Mouse (Mus musculus) cerebellum, adult 18-20 months (tissue): ENCODE results near the gene Mgmt.
A peak's percentile ranks its signal among the peaks of the same experiment; 100 is the strongest.

Source experiments
- DNase-seq, 2 experiments: peaks; one replicate each; pipeline ENCODE4 v3.0.0; 2021

The Mgmt gene

DNA sequence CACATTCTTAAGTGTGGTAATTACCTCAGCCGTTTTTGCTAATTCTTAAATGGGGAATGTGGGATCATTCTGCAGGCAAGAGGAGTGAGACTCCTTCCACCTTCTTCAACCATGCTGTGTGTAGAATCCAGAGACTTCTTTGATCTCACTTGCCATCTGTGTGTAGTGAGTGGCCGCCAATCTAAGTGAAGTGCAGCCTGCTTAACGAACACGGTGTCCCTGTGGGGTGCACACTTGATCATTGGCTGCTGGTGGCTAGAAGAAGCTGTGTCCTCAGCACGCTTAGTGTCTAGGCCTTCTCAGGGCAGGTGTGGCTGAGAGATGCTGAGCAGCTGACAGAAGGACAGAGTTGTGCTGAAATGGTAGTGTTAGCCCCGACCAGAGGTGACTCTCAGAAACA, 113.9 kb downstream of the Mgmt start:
- DNase-seq: no peak

DNA sequence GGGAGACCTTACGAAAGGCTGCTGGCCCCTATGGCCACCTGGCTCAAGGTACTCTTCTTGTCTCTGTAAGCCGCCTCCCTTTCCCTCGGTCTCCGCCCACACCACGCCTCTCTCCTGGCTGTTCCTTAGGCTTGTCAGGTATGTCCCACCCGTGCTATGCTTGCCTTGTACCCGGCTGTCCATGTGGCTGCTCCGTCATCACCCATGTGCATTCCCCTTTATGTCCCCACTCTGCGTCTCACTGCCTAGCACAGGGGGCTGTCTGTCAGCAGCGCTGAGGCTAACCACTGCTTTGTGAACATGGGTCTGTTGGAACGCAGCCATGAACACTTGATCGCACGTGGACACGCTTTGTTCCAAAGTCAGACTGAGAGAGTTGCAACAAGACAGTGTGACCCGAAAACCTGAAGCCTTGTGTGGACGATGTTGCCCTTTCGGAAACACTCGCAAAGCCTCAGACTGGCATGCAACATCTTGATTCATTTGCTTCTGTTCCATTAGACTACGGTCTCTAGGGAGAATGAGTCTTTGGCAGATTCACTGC, 115.4 kb downstream of the Mgmt start:
- no peak for DNase-seq

DNA sequence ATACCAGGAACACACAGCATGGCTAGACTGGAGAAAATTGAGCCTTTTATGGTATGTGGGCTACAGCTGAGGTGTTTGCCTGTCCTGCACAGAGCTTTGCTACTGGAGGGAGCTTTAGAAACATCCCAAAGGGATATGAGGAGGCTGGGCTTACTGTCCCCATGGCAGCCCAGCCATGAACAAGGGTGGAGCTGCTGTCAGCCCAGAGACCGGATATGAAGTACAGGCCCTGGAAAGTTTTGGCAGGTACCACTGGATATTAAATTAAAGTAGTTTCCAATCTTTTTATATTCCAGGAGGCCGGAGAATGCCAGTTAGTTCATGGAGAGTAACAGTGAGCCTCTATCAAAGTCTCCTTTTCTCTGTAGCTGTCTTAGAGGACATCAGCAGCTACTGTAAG, 116.0 kb downstream of the Mgmt start:
- DNase-seq: no peak

DNA sequence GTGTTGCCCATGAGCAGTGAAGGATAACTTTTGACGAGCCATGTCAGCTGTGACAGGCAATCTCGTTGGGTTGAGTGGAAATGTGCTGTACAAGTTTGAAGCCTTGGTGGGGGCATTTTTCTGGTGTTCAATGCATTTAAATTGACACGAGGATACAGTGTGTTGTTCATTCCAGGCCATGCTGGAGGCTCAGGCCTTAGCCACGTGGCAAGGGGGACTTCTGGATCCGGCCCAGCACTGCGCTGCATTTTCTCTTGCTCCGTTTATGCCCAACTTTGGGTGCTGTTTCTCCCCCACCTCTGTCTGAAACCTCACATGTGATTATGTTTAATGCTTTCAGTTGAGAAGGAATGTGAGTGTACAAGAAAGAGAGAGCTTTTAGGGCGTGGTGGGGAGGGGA, 118.3 kb downstream of the Mgmt start:
- no peak for DNase-seq

DNA sequence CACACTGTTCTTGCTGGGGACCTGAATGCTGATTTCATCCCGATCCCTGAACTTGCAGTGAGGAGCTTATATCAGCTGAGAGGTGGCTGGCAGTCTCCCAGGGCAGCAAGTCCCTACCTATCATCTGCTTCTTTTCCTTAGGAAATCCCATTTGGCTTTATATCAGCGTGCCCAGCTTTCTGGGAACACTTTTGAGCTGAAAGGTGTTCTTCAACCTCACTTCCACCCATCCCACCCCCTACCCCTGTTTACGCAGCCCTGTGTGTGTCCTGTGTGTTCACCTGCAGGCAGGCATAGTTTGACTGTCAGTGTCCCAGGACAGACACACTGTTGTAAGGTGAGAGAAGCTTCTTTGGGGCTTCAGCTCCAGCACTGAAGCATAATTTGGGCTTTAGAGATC, 119.0 kb downstream of the Mgmt start:
- no peak for DNase-seq

DNA sequence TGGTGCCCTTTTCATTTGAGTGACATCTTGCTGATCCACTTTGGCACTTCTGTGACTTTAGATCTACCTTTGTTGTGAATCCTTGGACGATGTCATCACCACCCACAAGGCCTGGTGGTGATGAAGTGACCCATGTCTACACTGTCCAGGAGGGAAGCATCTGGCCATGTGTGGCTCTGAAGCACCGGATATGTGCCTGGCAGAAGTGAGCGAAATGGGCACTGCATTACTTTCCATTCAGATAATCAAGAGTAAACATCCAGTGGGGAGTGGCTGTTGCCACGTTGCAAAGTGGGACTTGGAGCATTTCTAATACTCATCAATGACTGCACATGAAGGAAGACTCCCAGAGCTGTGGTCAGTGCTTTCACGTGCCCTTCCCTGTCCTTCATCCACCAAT, 124.2 kb downstream of the Mgmt start:
- DNase-seq: no peak

DNA sequence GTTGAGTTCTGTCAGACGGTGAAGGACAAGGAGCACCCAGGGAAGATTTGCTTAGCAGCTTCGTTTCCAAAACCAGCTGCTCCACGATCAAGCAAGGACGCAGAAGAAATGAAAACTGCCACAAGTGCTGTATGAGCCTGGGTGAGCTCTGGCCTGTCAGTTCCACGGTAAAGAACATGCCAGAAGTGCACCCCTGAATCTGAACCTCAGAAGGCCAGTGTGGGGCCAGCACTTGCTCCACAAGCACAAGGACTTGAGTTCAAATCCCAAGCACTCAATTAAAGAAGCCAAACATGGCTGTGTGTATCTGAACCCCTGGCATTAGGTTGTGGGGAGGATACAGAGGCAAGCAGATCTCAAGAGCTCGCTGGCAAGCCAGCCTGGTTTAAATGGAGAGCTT, 125.8 kb downstream of the Mgmt start:
- no peak for DNase-seq

DNA sequence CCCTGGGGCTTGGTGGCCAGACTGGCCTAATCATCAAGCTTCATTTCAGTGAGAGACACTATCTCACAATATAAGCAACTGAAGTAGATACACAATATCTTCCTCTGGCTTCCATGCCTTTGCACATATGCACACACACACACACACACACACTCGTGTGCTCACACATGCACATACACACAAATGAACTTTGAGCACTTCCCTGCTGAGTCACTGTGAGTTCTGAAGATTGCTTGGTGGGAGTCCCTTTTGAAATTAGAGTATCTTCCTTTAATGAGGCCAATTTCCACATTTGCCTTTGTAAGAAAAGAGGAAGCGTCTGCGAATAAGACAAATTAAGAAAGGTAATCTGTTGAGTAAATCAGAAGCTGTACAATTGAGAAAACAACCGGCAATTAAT, 136.4 kb downstream of the Mgmt start:
- DNase-seq: no peak

DNA sequence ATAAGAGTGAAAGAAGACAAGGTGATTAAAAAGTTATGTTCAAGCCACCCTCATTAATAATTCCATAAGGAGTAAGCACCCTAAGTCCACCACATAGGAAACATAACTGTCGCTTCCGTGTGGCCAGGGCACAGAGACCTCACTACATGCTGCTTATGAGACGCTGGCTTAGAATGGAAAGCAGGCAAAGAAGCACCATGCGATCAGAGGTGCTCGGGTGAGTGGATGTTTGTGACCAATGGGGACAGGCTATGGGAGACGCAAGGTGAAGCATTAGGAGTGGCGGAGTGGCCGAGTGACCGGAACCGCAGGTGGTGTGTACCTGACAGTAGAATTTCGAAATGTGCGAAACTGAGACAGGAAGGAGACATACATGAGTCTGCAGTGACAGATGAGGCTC, 138.8 kb downstream of the Mgmt start:
- DNase-seq: no peak

DNA sequence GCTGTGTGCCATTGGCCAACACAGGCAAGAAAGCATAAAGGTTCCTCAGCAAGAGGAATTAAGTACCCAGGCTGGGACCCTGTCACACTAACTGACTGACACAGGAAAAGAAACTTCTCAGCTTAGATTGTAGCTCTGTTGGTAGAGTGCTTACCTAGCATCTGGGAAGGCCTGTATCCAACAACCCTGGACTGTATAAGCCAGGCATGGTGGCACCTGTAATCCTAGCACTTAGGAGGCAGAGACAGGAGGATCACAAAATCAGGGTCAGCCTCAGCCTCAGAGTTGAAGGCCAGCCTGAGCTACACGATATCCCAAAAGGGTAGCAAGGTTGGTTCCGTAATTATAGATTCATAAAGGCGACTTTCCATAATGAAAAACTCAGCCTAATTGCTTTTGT, 140.6 kb downstream of the Mgmt start:
- no peak for DNase-seq

DNA sequence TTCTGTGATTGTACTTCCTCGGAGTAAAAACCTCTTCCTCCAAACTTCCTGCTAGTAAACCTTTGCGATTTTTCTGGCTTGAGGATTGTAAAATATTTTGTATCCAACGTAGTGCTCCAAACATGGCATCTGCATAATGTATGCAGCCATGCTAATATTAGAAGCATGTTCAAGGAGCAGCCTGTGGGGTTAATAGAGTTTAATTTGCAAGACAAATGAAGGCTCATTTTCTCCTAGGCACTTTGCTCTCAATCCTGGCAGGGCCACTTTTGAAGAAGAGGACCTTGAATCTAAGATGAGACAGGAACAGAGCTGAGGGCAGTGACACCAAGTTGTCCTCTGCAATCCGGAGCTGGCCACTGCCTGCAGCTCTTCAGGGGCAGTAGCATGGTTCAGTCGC, 141.5 kb downstream of the Mgmt start:
- DNase-seq: no peak

DNA sequence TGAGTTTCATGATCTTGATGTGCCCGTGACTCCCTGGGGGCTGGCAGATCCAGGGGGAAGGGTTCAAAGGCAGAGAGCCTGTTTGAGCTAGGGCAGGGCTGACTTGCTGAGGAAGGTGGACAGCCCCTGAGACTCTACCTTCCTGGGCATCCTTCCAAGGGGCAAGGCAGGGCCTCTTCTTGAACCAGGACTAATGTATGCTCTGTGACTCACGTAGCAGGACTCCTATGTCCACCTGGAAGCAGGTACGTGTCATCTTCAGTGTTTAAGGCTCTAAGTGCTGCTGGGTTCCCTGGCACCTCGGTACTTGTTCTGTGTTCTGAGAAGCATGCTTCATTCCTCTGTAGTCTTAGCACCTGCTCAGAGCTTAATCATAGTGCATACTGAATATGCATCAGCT, 143.1 kb downstream of the Mgmt start:
- DNase-seq: no peak

DNA sequence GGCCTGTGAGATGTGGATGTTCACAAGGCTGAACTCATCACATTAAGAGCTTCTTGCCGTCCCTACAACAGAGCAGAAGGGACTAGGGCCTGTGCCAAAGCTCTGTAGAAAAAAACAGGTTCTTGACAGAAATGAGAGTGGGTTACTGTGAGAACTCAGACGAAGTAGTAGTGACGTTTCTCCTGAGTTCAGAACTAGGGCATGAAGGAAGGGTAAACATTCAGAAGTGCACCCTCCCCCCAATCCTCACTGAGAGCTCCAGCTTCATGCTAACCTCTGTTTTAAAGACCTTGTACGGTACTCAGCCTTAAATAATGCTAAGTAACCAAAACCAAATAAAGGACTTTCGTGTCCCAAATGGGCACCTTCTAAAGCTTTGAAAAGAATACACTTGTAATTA, 143.5 kb downstream of the Mgmt start:
- DNase-seq: no peak

DNA sequence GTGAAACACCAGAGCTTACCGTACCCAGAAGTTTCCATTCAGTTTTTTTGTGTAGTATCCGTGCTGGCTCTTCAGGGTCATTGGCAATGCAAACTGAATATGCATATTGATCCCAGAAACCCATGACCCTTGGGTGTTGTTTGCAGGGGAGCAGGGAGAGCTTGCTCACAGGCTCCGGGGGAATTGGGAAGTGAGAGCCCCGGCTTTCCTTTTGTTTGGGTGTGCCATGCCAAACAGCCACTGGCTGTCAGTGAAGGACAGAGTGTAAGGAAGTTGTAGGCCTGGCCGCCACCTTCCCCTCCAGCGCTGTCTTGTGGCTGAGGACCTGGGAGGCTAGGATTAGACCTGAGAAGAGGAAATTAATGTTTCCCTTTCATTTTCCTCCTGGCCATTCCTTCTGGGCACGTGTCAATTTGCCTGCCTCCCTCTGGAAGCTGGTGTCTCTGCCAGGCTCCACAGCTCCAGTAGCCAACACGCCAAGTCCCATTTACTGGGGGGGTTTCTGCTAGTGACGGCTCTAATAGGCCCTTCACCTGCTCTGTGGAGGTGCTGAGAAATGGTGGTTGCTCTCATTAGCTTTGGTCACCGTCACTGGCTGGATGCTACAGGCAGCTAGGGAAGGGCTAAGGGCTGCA, 144.0 kb downstream of the Mgmt start:
- peak in 1 of 2 experiments; percentile 5 for DNase-seq

DNA sequence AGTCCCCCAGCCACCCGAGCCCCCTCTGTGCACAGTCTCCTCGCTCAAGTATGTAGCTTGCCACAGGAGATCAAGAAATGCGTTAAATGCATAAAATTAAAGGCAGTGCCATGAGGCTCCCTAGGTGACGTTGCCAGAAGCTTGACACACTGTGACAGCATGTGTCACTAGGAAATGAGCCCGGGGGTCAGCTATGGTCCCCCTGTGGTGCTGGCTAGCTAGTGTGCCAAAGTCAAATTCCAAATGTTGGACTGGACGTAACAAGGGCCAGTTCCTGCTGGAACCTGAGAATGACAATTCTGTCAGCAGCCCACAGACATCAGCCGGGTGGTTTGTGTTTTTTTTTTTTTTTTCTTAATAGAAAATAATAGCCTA, 144.5 kb downstream of the Mgmt start:
- peak; percentile 4 to 6 for DNase-seq

DNA sequence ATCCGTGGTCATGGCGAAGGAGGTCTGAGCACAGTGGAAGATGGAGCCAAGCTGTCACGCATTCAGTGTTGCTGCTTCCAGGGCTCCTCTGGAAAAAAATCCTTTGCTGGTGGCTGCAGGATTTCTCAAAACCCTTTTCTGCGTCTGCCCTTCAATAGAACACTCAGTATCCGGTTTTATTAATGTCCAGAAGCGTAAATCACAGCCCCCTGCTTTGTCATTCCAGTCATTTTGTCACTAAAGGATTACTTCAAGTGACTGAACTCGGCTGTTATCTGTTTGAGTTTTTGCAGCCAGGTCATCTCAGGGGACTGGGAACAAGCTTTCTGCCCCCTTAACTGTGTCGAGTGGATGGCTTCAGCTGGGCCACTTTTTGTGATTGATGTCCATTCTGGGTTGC, 146.2 kb downstream of the Mgmt start:
- no peak for DNase-seq

DNA sequence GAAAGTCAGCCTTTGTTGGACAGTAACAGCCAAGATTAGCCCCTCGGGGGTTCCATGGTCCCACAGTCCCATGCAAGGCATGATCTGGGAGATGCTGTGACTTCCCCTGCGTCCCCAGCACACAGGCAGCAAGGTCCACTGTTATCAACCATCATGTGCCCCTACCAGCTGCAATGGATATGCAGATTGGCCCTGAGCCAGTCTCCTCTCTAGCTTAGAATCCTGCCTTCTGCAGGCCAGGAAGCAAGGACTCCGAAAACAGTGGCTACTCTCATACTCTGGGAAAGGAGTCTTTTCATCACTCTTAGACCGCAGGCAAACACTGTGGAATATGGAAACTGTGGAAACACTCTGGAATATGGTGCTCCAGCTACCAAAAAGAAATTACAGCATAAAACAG, 152.5 kb downstream of the Mgmt start:
- DNase-seq: no peak

DNA sequence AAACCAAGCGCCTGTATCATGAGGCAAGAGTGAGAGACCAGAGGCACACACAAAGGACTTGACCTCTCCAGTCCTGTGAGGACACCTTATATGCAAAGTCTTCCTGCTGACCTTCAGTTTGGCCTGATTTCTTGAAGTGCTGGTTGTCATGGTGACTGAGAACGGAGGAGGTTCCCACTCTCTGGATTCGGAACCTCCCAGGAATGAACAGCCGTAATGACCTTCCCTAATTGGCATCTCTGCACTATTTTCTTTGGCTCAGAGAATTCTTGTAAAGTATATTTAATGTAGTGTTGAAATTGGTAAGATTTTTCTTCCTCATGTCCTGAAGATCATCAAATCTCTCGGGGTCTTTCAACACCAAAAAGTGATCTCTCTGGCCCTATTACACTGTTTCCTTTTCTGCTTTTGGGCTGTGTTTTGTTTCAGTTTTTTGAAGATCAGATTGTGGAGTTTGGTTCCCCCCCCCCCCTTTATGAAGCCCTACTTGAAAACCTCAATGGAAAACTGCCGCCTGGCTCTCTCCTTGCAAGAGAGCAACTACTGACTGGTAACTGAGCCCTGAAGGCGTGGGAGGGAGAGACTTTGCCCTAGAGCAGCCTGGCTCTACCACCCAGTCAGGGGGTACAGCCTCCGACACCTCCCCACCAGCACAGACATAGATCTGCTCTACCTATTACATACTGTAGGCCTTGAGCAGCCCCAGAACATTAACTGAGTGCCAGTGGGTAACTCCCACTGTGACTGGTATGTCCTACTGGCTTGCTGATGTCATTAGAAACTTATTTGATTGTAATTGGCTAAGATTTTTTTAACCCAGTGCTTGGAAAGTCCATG, 153.9 kb downstream of the Mgmt start:
- DNase-seq: no peak

DNA sequence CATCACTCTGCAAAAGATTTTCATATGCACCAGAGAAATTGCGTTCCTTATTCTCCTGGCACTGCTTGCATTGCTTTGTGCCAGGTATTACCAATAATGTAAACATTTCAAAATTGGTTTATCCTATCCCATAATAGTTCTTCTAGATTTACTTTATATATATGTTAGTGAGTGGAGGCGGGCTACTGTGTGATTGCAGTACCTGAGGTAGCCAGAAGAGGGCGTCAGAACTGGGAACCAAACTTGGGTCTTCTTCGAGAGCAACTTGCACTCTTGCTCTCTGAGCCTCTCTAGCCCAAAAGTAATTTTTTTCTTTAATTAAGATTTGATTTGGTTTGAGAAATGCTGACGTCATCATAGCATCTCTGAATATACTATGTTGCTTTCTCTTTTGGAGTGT, 159.9 kb downstream of the Mgmt start:
- DNase-seq: no peak

DNA sequence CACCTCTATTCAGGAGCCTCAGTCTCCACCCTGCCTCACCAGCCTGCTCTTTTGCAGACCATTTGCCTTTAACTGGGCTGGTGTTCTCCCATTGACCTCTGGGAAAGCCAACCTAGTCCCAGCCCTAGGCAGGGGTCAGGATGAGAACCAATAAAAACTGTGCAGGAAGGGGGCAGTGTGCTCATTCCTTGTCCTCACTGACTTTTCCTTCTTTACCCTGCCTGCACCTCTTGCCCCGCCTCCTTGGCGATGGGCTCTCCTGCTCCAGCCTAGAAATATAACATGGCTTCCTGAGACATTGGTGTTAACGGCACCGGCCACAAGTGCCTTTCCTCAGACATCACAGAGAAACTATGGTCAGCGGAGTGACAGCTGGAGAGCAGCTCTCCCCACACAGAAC, 161.7 kb downstream of the Mgmt start:
- no peak for DNase-seq

DNA sequence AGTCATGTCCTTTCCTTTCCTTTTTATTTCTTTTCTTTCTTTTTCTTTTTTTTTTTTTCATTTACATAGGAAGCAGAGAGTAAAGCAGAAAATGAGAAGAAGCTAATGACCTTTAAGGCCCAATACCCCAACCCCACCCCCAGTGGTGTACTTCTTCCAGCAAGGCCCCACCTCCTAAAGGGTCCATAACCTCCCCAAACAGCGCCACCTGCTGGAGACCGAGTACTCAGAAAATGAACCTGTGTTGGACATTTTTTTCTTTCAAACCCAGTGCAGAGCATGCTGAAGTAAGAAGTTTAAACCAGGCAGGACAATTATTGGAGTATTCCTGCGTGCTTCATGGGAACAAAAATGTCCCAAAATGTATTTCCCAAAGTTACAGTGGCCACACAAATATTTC, 166.1 kb downstream of the Mgmt start:
- no peak for DNase-seq

DNA sequence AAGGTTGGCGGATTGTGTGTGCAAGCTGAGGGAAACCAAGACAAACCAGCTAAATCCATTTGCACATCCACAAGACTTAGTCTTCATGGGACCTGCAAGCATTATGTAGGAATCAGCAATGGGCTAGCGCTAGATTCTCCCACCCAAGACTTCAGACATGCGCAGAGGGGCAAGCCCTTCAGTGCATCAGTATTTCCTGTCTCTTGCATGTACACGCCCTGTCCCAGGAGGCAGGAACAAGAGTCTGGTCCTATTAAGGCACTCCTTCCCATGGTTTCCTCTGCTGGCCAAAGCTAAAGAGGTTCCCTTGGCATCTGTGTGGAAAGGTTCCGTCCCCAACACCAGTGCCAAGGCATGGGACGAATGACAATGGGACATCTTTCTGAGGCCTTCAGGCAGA, 166.7 kb downstream of the Mgmt start:
- no peak for DNase-seq

DNA sequence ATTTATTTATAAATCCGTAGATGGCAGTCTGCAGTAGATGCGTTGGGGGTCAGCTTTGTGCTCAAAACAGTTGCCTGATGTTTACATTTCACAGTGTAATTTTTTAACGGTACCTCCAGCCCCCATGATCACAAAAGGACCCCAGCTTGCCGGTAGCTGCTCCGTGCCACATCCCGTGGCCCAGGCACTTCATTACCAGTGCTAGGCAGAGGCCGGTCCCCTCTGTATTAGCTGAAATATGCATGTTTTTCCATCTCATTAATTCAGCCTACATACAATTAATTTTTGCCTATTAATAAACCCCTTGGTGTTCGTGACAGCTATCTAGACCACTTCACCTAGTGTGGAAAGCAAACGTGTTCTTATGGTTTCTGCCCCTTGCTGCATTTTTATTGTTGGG, 169.8 kb downstream of the Mgmt start:
- DNase-seq: no peak

DNA sequence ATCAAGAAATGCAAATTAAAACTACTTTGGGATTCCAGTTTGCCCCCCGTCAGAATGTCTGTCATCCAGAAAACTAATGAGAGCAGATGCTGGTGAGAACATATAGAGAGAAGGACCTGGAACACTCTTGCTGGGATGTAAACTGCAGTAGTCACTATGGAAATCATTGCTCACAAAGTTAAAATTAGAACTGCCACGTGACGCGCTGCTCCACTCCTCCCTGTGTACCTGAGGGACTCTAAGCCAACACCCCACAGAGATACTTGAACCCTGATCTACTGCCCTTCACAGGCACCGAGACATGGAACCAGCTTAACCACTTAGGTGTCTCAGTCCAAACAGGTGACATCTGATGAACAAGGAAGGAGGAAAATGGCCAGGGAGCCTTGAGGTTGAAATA, 171.0 kb downstream of the Mgmt start:
- no peak for DNase-seq

DNA sequence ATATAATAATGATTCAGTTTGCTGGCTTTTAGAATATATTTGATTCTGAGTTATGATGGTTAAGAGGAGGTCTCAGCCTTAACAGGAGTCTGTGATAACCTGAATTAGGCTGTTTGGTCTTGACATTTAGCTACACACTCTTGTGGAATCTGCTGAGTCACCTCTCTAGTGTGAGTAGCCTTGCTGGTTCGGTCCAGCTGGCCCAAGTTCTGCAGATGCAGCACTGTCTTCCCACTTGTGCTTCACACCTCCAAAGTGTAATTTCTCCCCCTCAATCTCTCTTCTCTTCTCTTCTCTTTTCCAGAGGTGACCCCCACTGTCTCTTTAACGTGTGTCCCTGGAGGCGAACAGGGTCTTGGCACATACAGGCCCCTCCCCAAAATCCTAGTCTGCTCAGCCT, 171.8 kb downstream of the Mgmt start:
- DNase-seq: no peak
